Mouse (Mus musculus) erythroblast, embryonic 14.5 days (primary cell): ENCODE results near the gene Gm5134.

Source experiments
- GATA1 ChIP-seq: IDR thresholded peaks from 2 replicates; pipeline ENCODE4 v1.6.1; 2012; ENCODE audit warnings: low read length, inconsistent platforms, mixed read lengths
- TAL1 ChIP-seq: IDR thresholded peaks from 3 replicates; pipeline ENCODE4 v1.6.1; 2012; ENCODE audit warnings: low read length, inconsistent platforms, mixed read lengths

- TF ChIP-seq GATA1 (no peak), TAL1 (no peak)
Measured at GRCm38 (mm10) chr10:75921026-75921725, 33.1 kb upstream of the Gm5134 start, which contains the start of gene Smarcb1.
